22 mouse cellular contexts compared by ENCODE assay signal in the genomic region with DNA sequence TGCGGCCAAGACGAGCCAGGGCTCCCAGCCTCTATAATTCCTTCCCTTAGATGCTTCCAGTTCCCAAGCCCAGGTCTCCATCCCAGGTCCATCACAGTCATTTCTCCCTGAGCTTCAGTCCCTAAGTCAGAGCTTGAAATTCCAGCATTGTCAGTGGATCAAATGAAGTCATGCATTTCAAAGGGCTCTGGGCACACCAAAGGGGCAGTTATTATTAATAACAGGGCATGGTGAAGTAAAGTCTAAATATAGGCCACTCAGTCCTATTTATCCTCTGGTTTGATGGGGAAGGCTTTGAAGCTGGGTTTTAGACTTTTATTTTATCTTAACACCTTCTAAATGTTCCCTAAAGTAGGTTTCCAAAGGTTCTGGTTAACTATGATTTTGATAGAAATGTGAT. TPM values are rescaled to one million over a fixed set of nuclear protein-coding genes. Genes with fewer than 3 reads are reported as not detected.
DNase-seq lines count a peak whose midpoint lies in the region; ATAC-seq and TF ChIP-seq lines count a peak whose summit lies in the region.
"Had no signal": no experiment of that assay in that cellular context is flagged by ENCODE, and none has a peak within 500 bp of the region (broad histone marks: within the 10 kb centered on the region; RNA-seq: fewer than 3 reads in every experiment).

No protein-coding gene starts in this region.

- H3K27ac ChIP-seq in heart, adult 2 months: peak overlapping the region; percentile 64
- no peak overlapping the region for H3K27ac ChIP-seq in heart, embryonic 11.5 days (ENCODE audit: low read depth, low read length)
- peak overlapping the region; percentile 86 for H3K27ac ChIP-seq in heart, embryonic 15.5 days
- no peak overlapping the region for H3K27ac ChIP-seq in heart, embryonic 10.5 days
- H3K27ac ChIP-seq: embryonic facial prominence, embryonic 10.5 days; forebrain, embryonic 13.5 days; hindbrain, embryonic 10.5 days; hindbrain, embryonic 14.5 days; intestine, embryonic 15.5 days had no signal

- no peaks in the 10 kb centered on the region for H3K79me2 ChIP-seq in heart, adult 2 months (replicated peaks; ENCODE audit: control insufficient read depth, insufficient read depth, low read length)

- no peak for TF ChIP-seq EP300 in heart, adult 2 months (IDR thresholded peaks at IDR 0.05; ENCODE audit: insufficient read depth, low read depth, low read length)

- H3K4me3 ChIP-seq in heart, adult 2 months: peak overlapping the region; percentile 24; the same call in 1 of the 2 replicates
- H3K4me3 ChIP-seq in heart, embryonic 11.5 days (ENCODE audit: low read depth, low read length): no peak overlapping the region
- no peak overlapping the region for H3K4me3 ChIP-seq in heart, embryonic 15.5 days
- H3K4me3 ChIP-seq in heart, embryonic 10.5 days: no peak overlapping the region
- H3K4me3 ChIP-seq: embryonic facial prominence, embryonic 10.5 days; forebrain, embryonic 13.5 days; hindbrain, embryonic 10.5 days; intestine, embryonic 15.5 days had no signal

- no peak for ATAC-seq in heart, embryonic 11.5 days (replicated peaks; ENCODE audit: insufficient number of reproducible peaks, low FRiP score, low TSS enrichment)
- no peak for ATAC-seq in heart, embryonic 15.5 days (replicated peaks; ENCODE audit: insufficient number of reproducible peaks, insufficient read depth, low FRiP score, low read depth)
- ATAC-seq: forebrain, embryonic 13.5 days; forebrain, postnatal 0 days; intestine, embryonic 15.5 days had no signal

- TF ChIP-seq CTCF in heart, adult 2 months (IDR thresholded peaks at IDR 0.05): no peak

- H3K27me3 ChIP-seq in heart, adult 2 months (ENCODE audit: control insufficient read depth, insufficient read depth, low read length): no peaks in the 10 kb centered on the region
- no peaks in the 10 kb centered on the region for H3K27me3 ChIP-seq in heart, embryonic 11.5 days (ENCODE audit: control insufficient read depth, insufficient read depth, low read length)
- H3K27me3 ChIP-seq in heart, embryonic 15.5 days: no peaks in the 10 kb centered on the region
- no peaks in the 10 kb centered on the region for H3K27me3 ChIP-seq in heart, embryonic 10.5 days (ENCODE audit: insufficient read depth, poor library complexity, severe bottlenecking)
- H3K27me3 ChIP-seq: forebrain, embryonic 13.5 days; intestine, embryonic 15.5 days had no signal

- H3K9me3 ChIP-seq in heart, embryonic 11.5 days (replicated peaks; ENCODE audit: control insufficient read depth, low read length): no peaks in the 10 kb centered on the region
- H3K9me3 ChIP-seq in heart, embryonic 15.5 days (replicated peaks): no peaks in the 10 kb centered on the region
- H3K9me3 ChIP-seq in heart, embryonic 10.5 days: no peaks in the 10 kb centered on the region
- H3K9me3 ChIP-seq: embryonic facial prominence, embryonic 10.5 days; forebrain, embryonic 13.5 days; hindbrain, embryonic 10.5 days; intestine, embryonic 15.5 days had no signal

- no peak overlapping the region for H3K9ac ChIP-seq in heart, adult 2 months (ENCODE audit: low read depth, low read length)
- H3K9ac ChIP-seq in heart, embryonic 11.5 days (ENCODE audit: low read depth, low read length): no peak overlapping the region
- H3K9ac ChIP-seq in heart, embryonic 15.5 days: 0 out of 2 replicates have a peak overlapping the region, but pooled peaks have one; percentile 10
- H3K9ac ChIP-seq: forebrain, embryonic 13.5 days; forebrain, postnatal 0 days; hindbrain, embryonic 14.5 days; intestine, embryonic 15.5 days had no signal

- no peak overlapping the region for H3K4me2 ChIP-seq in heart, embryonic 11.5 days
- peak overlapping the region; percentile 29 for H3K4me2 ChIP-seq in heart, embryonic 15.5 days
- H3K4me2 ChIP-seq: forebrain, embryonic 13.5 days; hindbrain, embryonic 14.5 days; intestine, embryonic 15.5 days had no signal

- intact Hi-C loops in heart, adult 2 months (cut with DNase I): no loop called here

- peaks cover 7% of the 10 kb centered on the region; the same call in 1 of the 2 replicates for H3K36me3 ChIP-seq in heart, adult 2 months (ENCODE audit: control insufficient read depth, insufficient read depth, low read length)
- H3K36me3 ChIP-seq in heart, embryonic 11.5 days (ENCODE audit: control insufficient read depth, insufficient read depth, low read length): no peaks in the 10 kb centered on the region
- H3K36me3 ChIP-seq in heart, embryonic 15.5 days: no peaks in the 10 kb centered on the region
- H3K36me3 ChIP-seq in heart, embryonic 10.5 days: no peaks in the 10 kb centered on the region
- H3K36me3 ChIP-seq: embryonic facial prominence, embryonic 10.5 days; hindbrain, embryonic 10.5 days; intestine, embryonic 15.5 days had no signal

- peaks cover 5% of the 10 kb centered on the region for H3K4me1 ChIP-seq in heart, adult 2 months (ENCODE audit: control insufficient read depth, insufficient read depth, low read length)
- H3K4me1 ChIP-seq in heart, embryonic 11.5 days (ENCODE audit: control insufficient read depth, insufficient read depth, low read length): peaks cover 9% of the 10 kb centered on the region; the same call in 1 of the 2 replicates
- peaks cover 17% of the 10 kb centered on the region for H3K4me1 ChIP-seq in heart, embryonic 15.5 days (replicated peaks)
- H3K4me1 ChIP-seq in heart, embryonic 10.5 days: peaks cover 5% of the 10 kb centered on the region; the same call in 1 of the 2 replicates
- H3K4me1 ChIP-seq: embryonic facial prominence, embryonic 10.5 days; forebrain, embryonic 13.5 days; hindbrain, embryonic 10.5 days; intestine, embryonic 15.5 days had no signal

- WGBS in heart, adult 2 months: 35% methylated on average over 2 of the region's 2 CpGs
- 62% methylated on average over 2 of the region's 2 CpGs for WGBS in heart, embryonic 11.5 days (ENCODE audit: insufficient replicate concordance)
- 52% methylated on average over 2 of the region's 2 CpGs for WGBS in heart, embryonic 15.5 days
- WGBS in heart, embryonic 10.5 days: 80% methylated on average over 2 of the region's 2 CpGs

- DNase-seq in heart, adult 2 months: peak in 1 of 2 experiments; percentile 25
- DNase-seq in heart, embryonic 10.5 days (ENCODE audit: low spot score): no peak
- peak; percentile 53 for DNase-seq in skeletal muscle tissue, adult 2 months (ENCODE audit: low read depth, low spot score)
- DNase-seq in right cerebral cortex, postnatal 36 days (ENCODE audit: low spot score in 2 of 2): no peak
- DNase-seq: adrenal gland, adult 2 months; adrenal gland, postnatal 25 days; cerebellum, adult 2 months; cerebellum, postnatal 10 days; forebrain, postnatal 0 days; gastrocnemius, postnatal 10 days; kidney, adult 18-20 months had no signal

- no peak for TF ChIP-seq POLR2A in heart, adult 2 months (IDR thresholded peaks at IDR 0.05; ENCODE audit: insufficient read depth, low read depth, low read length)

RNA-seq across cellular contexts. Expression of gene Gm11032, which starts 8.0 kb away (rescaled TPM):
- not detected for total RNA-seq in heart, adult 2 months (2021)
- polyA plus RNA-seq in heart, adult 2 months (2012; rRNA removed): not detected in 2 replicates
- not detected in 2 replicates for polyA plus RNA-seq in heart, embryonic 11.5 days (2014; fragmentation: Nextera tagmentation; extraction: Ambion mirVana)
- not detected in 2 replicates for polyA plus RNA-seq in heart, embryonic 15.5 days (2015; fragmentation: Nextera tagmentation; extraction: Ambion mirVana)
- polyA plus RNA-seq in heart, embryonic 10.5 days (2016; fragmentation: Nextera tagmentation; extraction: Ambion mirVana): not detected in 2 replicates
- total RNA-seq: adrenal gland, adult 2 months; adrenal gland, postnatal 25 days; ES-E14; forebrain, postnatal 0 days; gastrocnemius, postnatal 10 days; granulocyte monocyte progenitor cell, adult 5-6 weeks had no signal
- polyA plus RNA-seq: adrenal gland, adult 2 months; cerebellum, adult 2 months; embryonic facial prominence, embryonic 10.5 days; embryonic facial prominence, embryonic 14.5 days; forebrain, embryonic 13.5 days; forebrain, postnatal 0 days; hindbrain, embryonic 10.5 days; hindbrain, embryonic 14.5 days; intestine, embryonic 15.5 days; kidney, embryonic 14.5 days had no signal

RNA-seq across cellular contexts. Expression of gene Mtmr3, which starts 17.2 kb away (rescaled TPM):
- total RNA-seq in heart, adult 2 months (2021): 10 to 100 TPM; 43.9 to 50.8 TPM
- 24.4 and 37.5 TPM in 2 replicates for polyA plus RNA-seq in heart, adult 2 months (2012; rRNA removed)
- 21.4 and 24.4 TPM in 2 replicates for polyA plus RNA-seq in heart, embryonic 11.5 days (2014; fragmentation: Nextera tagmentation; extraction: Ambion mirVana)
- 18.9 and 24.1 TPM in 2 replicates for polyA plus RNA-seq in heart, embryonic 15.5 days (2015; fragmentation: Nextera tagmentation; extraction: Ambion mirVana)
- 23.7 and 28.0 TPM in 2 replicates for polyA plus RNA-seq in heart, embryonic 10.5 days (2016; fragmentation: Nextera tagmentation; extraction: Ambion mirVana)

RNA-seq across cellular contexts. Expression of gene Ascc2, which starts 25.6 kb away (rescaled TPM):
- total RNA-seq in heart, adult 2 months (2021): 10 to 100 TPM; 14.1 to 14.5 TPM
- 9.7 and 12.6 TPM in 2 replicates for polyA plus RNA-seq in heart, adult 2 months (2012; rRNA removed)
- polyA plus RNA-seq in heart, embryonic 11.5 days (2014; fragmentation: Nextera tagmentation; extraction: Ambion mirVana): 28.4 and 29.0 TPM in 2 replicates
- 17.7 and 23.3 TPM in 2 replicates for polyA plus RNA-seq in heart, embryonic 15.5 days (2015; fragmentation: Nextera tagmentation; extraction: Ambion mirVana)
- 32.2 and 36.1 TPM in 2 replicates for polyA plus RNA-seq in heart, embryonic 10.5 days (2016; fragmentation: Nextera tagmentation; extraction: Ambion mirVana)

Comparison
In these comparisons a context has a peak if more than half of its experiments do, and no peak if none do; other contexts are left out.
1. H3K27ac ChIP-seq: peak in heart, adult 2 months (single experiment) and heart, embryonic 15.5 days (single experiment); none in heart, embryonic 11.5 days (single experiment) and heart, embryonic 10.5 days (single experiment).